Mouse (Mus musculus): ENCODE data around the gene Grn. TPM values are rescaled to one million over a fixed set of nuclear protein-coding genes. Genes with fewer than 3 reads are reported as not detected.

The Grn gene
- total RNA-seq, 1 experiment = 81.5 TPM

DNA sequence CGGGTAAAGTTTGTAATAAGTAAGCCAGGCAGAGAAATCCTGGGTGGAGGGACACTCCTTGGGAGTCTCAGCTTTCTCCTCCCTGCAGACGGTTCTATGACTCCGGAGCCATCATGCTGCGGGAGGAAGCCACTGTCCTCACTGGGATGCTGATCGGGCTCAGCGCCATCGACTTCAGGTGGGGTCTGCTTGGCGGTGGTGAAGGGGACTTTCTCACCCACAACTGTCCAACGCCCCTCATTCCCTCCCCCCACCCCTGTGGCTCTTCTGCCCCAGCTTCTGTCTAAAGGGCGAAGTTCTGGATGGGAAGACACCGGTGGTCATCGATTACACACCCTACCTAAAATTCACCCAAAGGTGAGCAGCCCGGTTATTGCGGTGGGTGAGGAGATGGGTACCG is 31.0 kb upstream of the Grn start:
- no peaks in the 10 kb centered on the region for H3K9me3 ChIP-seq (ENCODE audit: control insufficient read depth, insufficient read depth, low read depth, low read length)
- peaks cover 24% of the 10 kb centered on the region for H3K36me3 ChIP-seq (ENCODE audit: control insufficient read depth, insufficient read depth, low read length, poor library complexity, severe bottlenecking)
- no peak for TF ChIP-seq MAFK (IDR thresholded peaks at IDR 0.05; ENCODE audit: insufficient read depth, low read depth, low read length)
- H3K27ac ChIP-seq (ENCODE audit: insufficient read depth, low read depth, low read length, poor library complexity, severe bottlenecking) = no peak overlapping the region
- peak overlapping the region in 1 of 2 experiments; percentile 51; a peak in 1 of 4 replicates for H3K4me3 ChIP-seq (ENCODE audit: insufficient read depth in 1 of 2, low read depth in 1 of 2, low read length in 2 of 2, poor library complexity in 1 of 2, severe bottlenecking in 1 of 2)
- DNase-seq (ENCODE audit: low read depth, low spot score) = no peak
- in situ Hi-C loops (cut with MboI; ENCODE audit: low sequenced_read_pairs in 2 of 2, unreplicated experiment in 2 of 2) = no loop called here
- peaks cover 6 to 39% of the 10 kb centered on the region in 2 experiments; a peak in 3 of 4 replicates for H3K4me1 ChIP-seq (ENCODE audit: control insufficient read depth in 2 of 2, insufficient read depth in 2 of 2, low read length in 2 of 2, poor library complexity in 1 of 2)
- H3K9ac ChIP-seq (ENCODE audit: insufficient read depth, low read depth, low read length, poor library complexity, severe bottlenecking) = no peak overlapping the region

DNA sequence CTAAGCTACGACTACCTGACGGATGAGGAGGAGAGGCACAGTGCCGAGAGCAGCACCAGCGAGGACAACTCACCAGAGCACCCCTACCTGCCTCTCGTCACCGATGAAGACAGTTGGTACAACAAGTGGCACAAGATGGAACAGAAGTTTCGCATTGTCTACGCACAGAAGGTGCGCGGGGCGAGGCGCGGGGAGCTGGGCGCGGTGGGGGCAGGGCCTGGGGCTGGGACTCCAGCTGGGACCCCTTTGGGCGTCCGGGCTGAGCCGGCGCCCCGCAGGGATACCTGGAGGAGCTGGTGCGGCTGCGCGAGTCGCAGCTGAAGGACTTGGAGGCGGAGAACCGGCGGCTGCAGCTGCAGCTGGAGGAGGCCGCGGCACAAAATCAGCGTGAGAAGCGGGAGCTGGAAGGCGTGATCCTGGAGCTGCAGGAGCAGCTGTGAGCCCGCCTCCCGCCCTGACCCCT is 30.5 kb upstream of the Grn start:
- peaks cover 29% of the 10 kb centered on the region for H3K36me3 ChIP-seq (ENCODE audit: control insufficient read depth, insufficient read depth, low read length, poor library complexity, severe bottlenecking)
- in situ Hi-C loops (cut with MboI; ENCODE audit: low sequenced_read_pairs in 2 of 2, unreplicated experiment in 2 of 2) = no loop called here
- H3K4me1 ChIP-seq (ENCODE audit: control insufficient read depth in 2 of 2, insufficient read depth in 2 of 2, low read length in 2 of 2, poor library complexity in 1 of 2) = peaks cover 6 to 36% of the 10 kb centered on the region in 2 experiments; a peak in 3 of 4 replicates
- no peak overlapping the region for H3K27ac ChIP-seq (ENCODE audit: insufficient read depth, low read depth, low read length, poor library complexity, severe bottlenecking)
- peak overlapping the region; percentile 46 to 51; a peak in 2 of 4 replicates for H3K4me3 ChIP-seq (ENCODE audit: insufficient read depth in 1 of 2, low read depth in 1 of 2, low read length in 2 of 2, poor library complexity in 1 of 2, severe bottlenecking in 1 of 2)
- H3K9me3 ChIP-seq (ENCODE audit: control insufficient read depth, insufficient read depth, low read depth, low read length) = no peaks in the 10 kb centered on the region
- no peak for TF ChIP-seq HCFC1 (IDR thresholded peaks at IDR 0.05; ENCODE audit: borderline replicate concordance, insufficient read depth, low read length)
- no peak for TF ChIP-seq MAFK (IDR thresholded peaks at IDR 0.05; ENCODE audit: insufficient read depth, low read depth, low read length)
- TF ChIP-seq ZC3H11A (IDR thresholded peaks at IDR 0.05; ENCODE audit: borderline replicate concordance, low read depth, low read length) = no peak
- no peak for TF ChIP-seq ZNF384 (IDR thresholded peaks at IDR 0.05; ENCODE audit: low read depth, low read length)
- no peak for TF ChIP-seq CHD2 (IDR thresholded peaks at IDR 0.05; ENCODE audit: low read depth, low read length)
- H3K9ac ChIP-seq (ENCODE audit: insufficient read depth, low read depth, low read length, poor library complexity, severe bottlenecking) = peak overlapping the region; percentile 34
- no peak for DNase-seq (ENCODE audit: low read depth, low spot score)

DNA sequence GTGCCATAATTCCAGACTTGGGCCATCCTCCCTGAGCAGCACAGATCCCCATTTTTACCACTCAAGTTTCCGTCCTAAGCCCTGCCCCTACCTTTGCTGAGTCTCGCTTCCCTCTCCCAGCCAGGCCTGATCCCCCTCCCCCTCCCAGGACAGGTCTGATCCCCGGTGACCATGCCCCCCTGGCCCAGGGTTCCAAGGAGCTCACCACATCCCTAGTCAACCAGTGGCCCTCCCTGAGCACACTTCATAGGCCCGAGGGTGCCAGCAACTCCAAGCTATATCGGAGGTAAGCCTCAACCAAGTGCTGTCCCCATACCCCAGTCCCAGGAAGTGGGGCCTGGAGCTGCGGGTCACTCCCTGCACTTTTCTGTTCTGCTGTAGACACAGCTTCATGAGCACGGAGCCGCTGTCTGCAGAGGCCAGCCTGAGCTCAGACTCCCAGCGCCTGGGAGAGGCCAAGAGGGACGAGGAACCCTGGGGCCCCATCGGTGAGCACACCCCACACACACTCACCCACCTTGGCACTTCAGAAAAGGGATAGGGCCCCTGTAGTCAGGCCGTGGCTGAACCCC is 29.5 kb upstream of the Grn start:
- in situ Hi-C loops (cut with MboI; ENCODE audit: low sequenced_read_pairs in 2 of 2, unreplicated experiment in 2 of 2) = no loop called here
- TF ChIP-seq ZNF384 (IDR thresholded peaks at IDR 0.05; ENCODE audit: low read depth, low read length) (no peak), CHD2 (IDR thresholded peaks at IDR 0.05; ENCODE audit: low read depth, low read length) (no peak), HCFC1 (IDR thresholded peaks at IDR 0.05; ENCODE audit: borderline replicate concordance, insufficient read depth, low read length) (no peak), MAFK (IDR thresholded peaks at IDR 0.05; ENCODE audit: insufficient read depth, low read depth, low read length) (no peak), ZC3H11A (IDR thresholded peaks at IDR 0.05; ENCODE audit: borderline replicate concordance, low read depth, low read length) (no peak)
- no peaks in the 10 kb centered on the region for H3K9me3 ChIP-seq (ENCODE audit: control insufficient read depth, insufficient read depth, low read depth, low read length)
- peaks cover 6 to 34% of the 10 kb centered on the region in 2 experiments; a peak in 2 of 4 replicates for H3K4me1 ChIP-seq (ENCODE audit: control insufficient read depth in 2 of 2, insufficient read depth in 2 of 2, low read length in 2 of 2, poor library complexity in 1 of 2)
- no peak overlapping the region for H3K4me3 ChIP-seq (ENCODE audit: insufficient read depth in 1 of 2, low read depth in 1 of 2, low read length in 2 of 2, poor library complexity in 1 of 2, severe bottlenecking in 1 of 2)
- no peak overlapping the region for H3K9ac ChIP-seq (ENCODE audit: insufficient read depth, low read depth, low read length, poor library complexity, severe bottlenecking)
- DNase-seq (ENCODE audit: low read depth, low spot score) = no peak
- no peak overlapping the region for H3K27ac ChIP-seq (ENCODE audit: insufficient read depth, low read depth, low read length, poor library complexity, severe bottlenecking)
- peaks cover 38% of the 10 kb centered on the region for H3K36me3 ChIP-seq (ENCODE audit: control insufficient read depth, insufficient read depth, low read length, poor library complexity, severe bottlenecking)

DNA sequence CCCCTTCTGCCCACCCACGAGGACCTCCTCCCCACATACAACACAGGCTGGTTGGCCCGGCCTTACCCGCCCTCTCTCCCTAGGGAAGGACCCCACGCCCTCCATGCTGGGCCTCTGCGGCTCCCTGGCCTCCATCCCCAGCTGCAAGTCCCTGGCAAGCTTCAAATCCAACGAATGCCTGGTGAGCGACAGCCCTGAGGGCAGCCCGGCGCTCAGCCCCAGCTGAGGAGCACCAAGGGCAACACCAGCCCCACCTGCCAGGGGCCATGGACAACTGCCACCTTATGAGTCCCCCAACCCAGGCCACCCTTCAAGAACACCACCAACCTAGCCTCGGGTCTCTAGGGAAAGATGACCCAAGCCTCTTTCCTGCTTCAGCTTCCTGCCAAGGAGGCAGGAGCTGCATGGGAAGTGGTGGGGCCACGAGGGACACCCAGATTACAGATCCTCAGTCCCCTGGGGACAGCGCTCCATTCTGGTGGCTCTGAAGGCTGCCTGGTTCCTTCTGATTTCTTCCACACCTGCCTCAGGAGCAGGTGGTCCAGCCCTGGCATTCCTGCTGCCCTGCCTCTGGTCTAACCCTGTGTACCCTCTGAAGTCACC is 28.1 kb upstream of the Grn start:
- H3K4me1 ChIP-seq (ENCODE audit: control insufficient read depth in 2 of 2, insufficient read depth in 2 of 2, low read length in 2 of 2, poor library complexity in 1 of 2) = peaks cover 6 to 32% of the 10 kb centered on the region in 2 experiments; a peak in 2 of 4 replicates
- no peak for TF ChIP-seq MAFK (IDR thresholded peaks at IDR 0.05; ENCODE audit: insufficient read depth, low read depth, low read length)
- no peak for TF ChIP-seq CHD2 (IDR thresholded peaks at IDR 0.05; ENCODE audit: low read depth, low read length)
- no peak for TF ChIP-seq ZNF384 (IDR thresholded peaks at IDR 0.05; ENCODE audit: low read depth, low read length)
- no peak for TF ChIP-seq ZC3H11A (IDR thresholded peaks at IDR 0.05; ENCODE audit: borderline replicate concordance, low read depth, low read length)
- TF ChIP-seq HCFC1 (IDR thresholded peaks at IDR 0.05; ENCODE audit: borderline replicate concordance, insufficient read depth, low read length) = no peak

More for the DNA sequence above, 28.1 kb upstream of the Grn start:
- in situ Hi-C loops (cut with MboI; ENCODE audit: low sequenced_read_pairs in 2 of 2, unreplicated experiment in 2 of 2) = no loop called here
- Histone ChIP-seq H3K9ac (ENCODE audit: insufficient read depth, low read depth, low read length, poor library complexity, severe bottlenecking) (no peak overlapping the region), H3K36me3 (ENCODE audit: control insufficient read depth, insufficient read depth, low read length, poor library complexity, severe bottlenecking) (peaks cover 42% of the 10 kb centered on the region), H3K27ac (ENCODE audit: insufficient read depth, low read depth, low read length, poor library complexity, severe bottlenecking) (no peak overlapping the region), H3K4me3 (ENCODE audit: insufficient read depth in 1 of 2, low read depth in 1 of 2, low read length in 2 of 2, poor library complexity in 1 of 2, severe bottlenecking in 1 of 2) (no peak overlapping the region), H3K9me3 (ENCODE audit: control insufficient read depth, insufficient read depth, low read depth, low read length) (no peaks in the 10 kb centered on the region)
- no peak for DNase-seq (ENCODE audit: low read depth, low spot score)
